Mouse (Mus musculus): ENCODE data around the gene Oaf. TPM values are rescaled to one million over a fixed set of nuclear protein-coding genes. Genes with fewer than 3 reads are reported as not detected.
A peak's percentile ranks its signal among the peaks of the same experiment; 100 is the strongest.

The Oaf gene
- total RNA-seq, 2 experiments from 2014 or later = 8.2 to 8.9 TPM

GRCm38 (mm10) chr9:43227626-43228025 lies 12.1 kb downstream of the Oaf start:
- intact Hi-C loops (cut with DNase I) = no loop called here
- DNase-seq = no peak

- DNase-seq = no peak
- intact Hi-C loops (cut with DNase I) = no loop called here
These were observed 13.0 kb downstream of the Oaf start for GRCm38 (mm10) chr9:43226573-43227160.

GRCm38 (mm10) chr9:43225481-43225880 lies 14.2 kb downstream of the Oaf start:
- no peak for DNase-seq
- intact Hi-C loops (cut with DNase I) = no loop called here

GRCm38 (mm10) chr9:43224771-43225355 lies 14.8 kb downstream of the Oaf start:
- intact Hi-C loops (cut with DNase I) = loop anchor here (5.0 kb wide), 1 partner anchor 42 kb away; no protein-coding TSS in a partner anchor
- no peak for DNase-seq

- intact Hi-C loops (cut with DNase I) = loop anchor here (5.0 kb wide), 1 partner anchor 45 kb away; no protein-coding TSS in a partner anchor
- no peak for DNase-seq
These were observed 17.3 kb downstream of the Oaf start for GRCm38 (mm10) chr9:43222429-43222715.

- intact Hi-C loops (cut with DNase I) = loop anchor here (1.0 to 5.0 kb wide), 2 partner anchors 45 to 62 kb away; no protein-coding TSS in a partner anchor
- peak; percentile 86 to 92 for DNase-seq
These were observed 17.9 kb downstream of the Oaf start for GRCm38 (mm10) chr9:43221643-43222428.

GRCm38 (mm10) chr9:43210771-43211450 lies 28.8 kb downstream of the Oaf start:
- intact Hi-C loops (cut with DNase I) = loop anchor here (1.0 to 10.0 kb wide), 4 partner anchors 30 to 426 kb away; no protein-coding TSS in a partner anchor
- peak; percentile 69 to 73 for DNase-seq

- intact Hi-C loops (cut with DNase I) = loop anchor here (2.0 to 10.0 kb wide), 2 partner anchors 29 to 425 kb away; no protein-coding TSS in a partner anchor
- peak; percentile 71 to 78 for DNase-seq
These were observed 29.5 kb downstream of the Oaf start, which contains the start of gene Pou2f3 for GRCm38 (mm10) chr9:43210190-43210682. Pou2f3 (minus strand) TSS chr9:43210369.

- intact Hi-C loops (cut with DNase I) = no loop called here
- DNase-seq = no peak
These were observed 33.7 kb downstream of the Oaf start for GRCm38 (mm10) chr9:43206022-43206390.

GRCm38 (mm10) chr9:43205343-43206021 lies 34.2 kb downstream of the Oaf start:
- intact Hi-C loops (cut with DNase I) = no loop called here
- DNase-seq = no peak

GRCm38 (mm10) chr9:43200212-43200611 lies 39.5 kb downstream of the Oaf start:
- no peak for DNase-seq
- intact Hi-C loops (cut with DNase I) = no loop called here

GRCm38 (mm10) chr9:43194001-43194400 lies 45.7 kb downstream of the Oaf start:
- no peak for DNase-seq
- intact Hi-C loops (cut with DNase I) = no loop called here

- no peak for DNase-seq
- intact Hi-C loops (cut with DNase I) = no loop called here
These were observed 48.1 kb downstream of the Oaf start for GRCm38 (mm10) chr9:43191561-43191960.

GRCm38 (mm10) chr9:43189021-43189356 lies 50.7 kb downstream of the Oaf start:
- intact Hi-C loops (cut with DNase I) = no loop called here
- DNase-seq = no peak

- DNase-seq = no peak
- intact Hi-C loops (cut with DNase I) = no loop called here
These were observed 51.2 kb downstream of the Oaf start for GRCm38 (mm10) chr9:43188309-43189020.

- intact Hi-C loops (cut with DNase I) = loop anchor here (2.0 kb wide), 1 partner anchor 31 kb away; the partner anchor contains the start of gene Pou2f3
These were observed 60.1 kb downstream of the Oaf start for GRCm38 (mm10) chr9:43179614-43180013.

GRCm38 (mm10) chr9:43178172-43178571 lies 61.5 kb downstream of the Oaf start:
- no peak for DNase-seq

More at GRCm38 (mm10) chr9:43179614-43180013, 60.1 kb downstream of the Oaf start:
- DNase-seq = peak; percentile 8 to 12

More at GRCm38 (mm10) chr9:43178172-43178571, 61.5 kb downstream of the Oaf start:
- intact Hi-C loops (cut with DNase I) = no loop called here

Data from heart, postnatal 36 days (tissue).